ENCODE assay signal across 26 mouse cellular contexts in the genomic region with DNA sequence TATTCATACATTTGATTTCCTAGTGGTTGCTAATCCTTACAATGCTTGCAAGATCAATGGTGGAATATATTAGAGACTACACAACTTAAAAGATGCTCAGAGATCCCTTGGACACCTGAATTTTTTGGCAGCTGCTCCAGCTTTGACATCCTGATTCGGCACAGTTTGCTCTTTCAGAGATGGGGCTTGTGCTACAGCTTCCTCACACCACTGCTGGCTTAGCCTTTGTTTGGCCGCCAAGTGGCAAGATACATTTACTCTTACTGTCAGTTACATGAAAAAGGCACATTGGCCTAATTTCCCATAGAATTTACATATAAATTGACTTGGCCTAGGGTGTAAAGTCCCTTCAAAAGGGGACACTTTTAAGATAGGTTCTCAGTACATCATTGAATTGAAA. TPM values are rescaled to one million over a fixed set of nuclear protein-coding genes. Genes with fewer than 3 reads are reported as not detected.
DNase-seq lines count a peak whose midpoint lies in the region; ATAC-seq lines count a peak whose summit lies in the region.
"Had no signal": no experiment of that assay in that cellular context is flagged by ENCODE, and none has a peak within 500 bp of the region (broad histone marks: within the 10 kb centered on the region; RNA-seq: fewer than 3 reads in every experiment).

No protein-coding gene starts in this region.

- no peaks in the 10 kb centered on the region for H3K27me3 ChIP-seq in hindbrain, embryonic 14.5 days (ENCODE audit: control insufficient read depth, insufficient read depth, low read length)
- H3K27me3 ChIP-seq in hindbrain, embryonic 12.5 days: no peaks in the 10 kb centered on the region
- no peaks in the 10 kb centered on the region for H3K27me3 ChIP-seq in midbrain, embryonic 13.5 days
- H3K27me3 ChIP-seq in midbrain, embryonic 10.5 days (ENCODE audit: low read depth, poor library complexity, severe bottlenecking): no peaks in the 10 kb centered on the region
- H3K27me3 ChIP-seq in neural tube, embryonic 15.5 days (replicated peaks): no peaks in the 10 kb centered on the region
- H3K27me3 ChIP-seq: embryonic facial prominence, embryonic 13.5 days; intestine, embryonic 15.5 days; limb, embryonic 12.5 days had no signal

- no peaks in the 10 kb centered on the region; the same call in 1 of the 2 replicates for H3K36me3 ChIP-seq in hindbrain, embryonic 14.5 days (replicated peaks; ENCODE audit: control insufficient read depth, insufficient read depth)
- no peaks in the 10 kb centered on the region for H3K36me3 ChIP-seq in hindbrain, embryonic 12.5 days
- H3K36me3 ChIP-seq in midbrain, embryonic 13.5 days: no peaks in the 10 kb centered on the region
- H3K36me3 ChIP-seq in midbrain, embryonic 10.5 days: no peaks in the 10 kb centered on the region
- H3K36me3 ChIP-seq in neural tube, embryonic 15.5 days: no peaks in the 10 kb centered on the region
- H3K36me3 ChIP-seq: embryonic facial prominence, embryonic 13.5 days; heart, embryonic 10.5 days; intestine, embryonic 15.5 days; limb, embryonic 12.5 days had no signal

- WGBS in hindbrain, embryonic 14.5 days: 31% methylated on average over 2 of the region's 2 CpGs
- WGBS in hindbrain, embryonic 12.5 days: 42% methylated on average over 2 of the region's 2 CpGs
- WGBS in midbrain, embryonic 13.5 days: 43% methylated on average over 2 of the region's 2 CpGs
- 62% methylated on average over 2 of the region's 2 CpGs for WGBS in midbrain, embryonic 10.5 days
- WGBS in neural tube, embryonic 15.5 days: 31% methylated on average over 2 of the region's 2 CpGs

- no peak overlapping the region for H3K4me2 ChIP-seq in hindbrain, embryonic 14.5 days (replicated peaks)
- H3K4me2 ChIP-seq in hindbrain, embryonic 12.5 days (replicated peaks): no peak overlapping the region
- H3K4me2 ChIP-seq in midbrain, embryonic 13.5 days (replicated peaks): no peak overlapping the region
- H3K4me2 ChIP-seq in neural tube, embryonic 15.5 days: no peak overlapping the region
- H3K4me2 ChIP-seq: embryonic facial prominence, embryonic 13.5 days; intestine, embryonic 15.5 days; limb, embryonic 12.5 days; liver, embryonic 11.5 days had no signal

- H3K27ac ChIP-seq in hindbrain, embryonic 14.5 days: no peak overlapping the region
- H3K27ac ChIP-seq in hindbrain, embryonic 12.5 days: no peak overlapping the region
- H3K27ac ChIP-seq in midbrain, embryonic 13.5 days: peak overlapping the region; percentile 7; the same call in 1 of the 2 replicates
- H3K27ac ChIP-seq in midbrain, embryonic 10.5 days (replicated peaks): no peak overlapping the region
- peak overlapping the region; percentile 3; the same call in 1 of the 2 replicates for H3K27ac ChIP-seq in neural tube, embryonic 15.5 days (replicated peaks)
- H3K27ac ChIP-seq: embryonic facial prominence, embryonic 13.5 days; heart, embryonic 10.5 days; intestine, embryonic 15.5 days; limb, embryonic 12.5 days; macrophage had no signal

- H3K4me1 ChIP-seq in hindbrain, embryonic 14.5 days (replicated peaks; ENCODE audit: control insufficient read depth, insufficient read depth, low read length): peaks cover 4% of the 10 kb centered on the region; the same call in 1 of the 2 replicates
- no peaks in the 10 kb centered on the region for H3K4me1 ChIP-seq in hindbrain, embryonic 12.5 days
- H3K4me1 ChIP-seq in midbrain, embryonic 13.5 days (replicated peaks): peaks cover 29% of the 10 kb centered on the region
- peaks cover 23% of the 10 kb centered on the region for H3K4me1 ChIP-seq in midbrain, embryonic 10.5 days
- H3K4me1 ChIP-seq in neural tube, embryonic 15.5 days: no peaks in the 10 kb centered on the region
- H3K4me1 ChIP-seq: embryonic facial prominence, embryonic 13.5 days; heart, embryonic 10.5 days; intestine, embryonic 15.5 days; limb, embryonic 12.5 days had no signal

- ATAC-seq in hindbrain, embryonic 14.5 days (ENCODE audit: low FRiP score): peak; percentile 43; the same call in 1 of the 2 replicates
- no peak for ATAC-seq in hindbrain, embryonic 12.5 days (ENCODE audit: low FRiP score)
- no peak for ATAC-seq in midbrain, embryonic 13.5 days
- ATAC-seq in neural tube, embryonic 15.5 days (ENCODE audit: low FRiP score): peak; percentile 39; the same call in 1 of the 2 replicates
- ATAC-seq: forebrain, embryonic 16.5 days; intestine, embryonic 15.5 days; liver, postnatal 0 days; lung, postnatal 0 days had no signal

- no peak overlapping the region for H3K9ac ChIP-seq in hindbrain, embryonic 14.5 days
- H3K9ac ChIP-seq in hindbrain, embryonic 12.5 days: no peak overlapping the region
- no peak overlapping the region for H3K9ac ChIP-seq in midbrain, embryonic 13.5 days (replicated peaks)
- no peak overlapping the region for H3K9ac ChIP-seq in neural tube, embryonic 15.5 days (replicated peaks)
- H3K9ac ChIP-seq: embryonic facial prominence, embryonic 13.5 days; intestine, embryonic 15.5 days; limb, embryonic 12.5 days; liver, postnatal 0 days had no signal

- H3K4me3 ChIP-seq in hindbrain, embryonic 14.5 days (replicated peaks; ENCODE audit: low read length): no peak overlapping the region
- H3K4me3 ChIP-seq in hindbrain, embryonic 12.5 days: no peak overlapping the region
- H3K4me3 ChIP-seq in midbrain, embryonic 13.5 days (replicated peaks): no peak overlapping the region
- H3K4me3 ChIP-seq in midbrain, embryonic 10.5 days: no peak overlapping the region
- no peak overlapping the region for H3K4me3 ChIP-seq in neural tube, embryonic 15.5 days (replicated peaks)
- H3K4me3 ChIP-seq: embryonic facial prominence, embryonic 13.5 days; erythroblast, embryonic 14.5 days; heart, embryonic 10.5 days; intestine, embryonic 15.5 days; limb, embryonic 12.5 days; myocyte had no signal

- peak; percentile 57 for DNase-seq in cerebellum, adult 9-10 months
- no peak for DNase-seq in cerebellum, adult 11 months
- DNase-seq in hindbrain, embryonic 14.5 days (ENCODE audit: low spot score): no peak
- DNase-seq in midbrain, embryonic 10.5 days (ENCODE audit: low spot score): no peak
- DNase-seq: adrenal gland, postnatal 25 days; embryo, embryonic 11 days; gastrocnemius, postnatal 10 days; heart, postnatal 4 days; kidney, adult 8-10 months; kidney, postnatal 10 days; liver, postnatal 0 days; thymus, adult 18-20 months; thymus, postnatal 36 days had no signal

- H3K9me3 ChIP-seq in hindbrain, embryonic 14.5 days (ENCODE audit: control insufficient read depth, low read length): no peaks in the 10 kb centered on the region
- H3K9me3 ChIP-seq in hindbrain, embryonic 12.5 days (replicated peaks): no peaks in the 10 kb centered on the region
- H3K9me3 ChIP-seq in midbrain, embryonic 13.5 days: no peaks in the 10 kb centered on the region
- no peaks in the 10 kb centered on the region for H3K9me3 ChIP-seq in midbrain, embryonic 10.5 days (replicated peaks)
- no peaks in the 10 kb centered on the region for H3K9me3 ChIP-seq in neural tube, embryonic 15.5 days (replicated peaks)
- H3K9me3 ChIP-seq: embryonic facial prominence, embryonic 13.5 days; heart, embryonic 10.5 days; intestine, embryonic 15.5 days; limb, embryonic 12.5 days had no signal

RNA-seq across cellular contexts. Expression of a gene that starts 32.1 kb away (rescaled TPM):
- 552 and 648 TPM in 2 replicates for polyA plus RNA-seq in hindbrain, embryonic 14.5 days (2014; fragmentation: Nextera tagmentation; extraction: Ambion mirVana)
- polyA plus RNA-seq in hindbrain, embryonic 12.5 days (2016; fragmentation: Nextera tagmentation; extraction: Ambion mirVana): 144 and 157 TPM in 2 replicates
- polyA plus RNA-seq in midbrain, embryonic 13.5 days (2015; fragmentation: Nextera tagmentation; extraction: Ambion mirVana): 423 and 503 TPM in 2 replicates
- 46.6 and 93.3 TPM in 2 replicates for polyA plus RNA-seq in midbrain, embryonic 10.5 days (2016; fragmentation: Nextera tagmentation; extraction: Ambion mirVana)
- polyA plus RNA-seq in neural tube, embryonic 15.5 days (2015; fragmentation: Nextera tagmentation; extraction: Ambion mirVana): 411 and 481 TPM in 2 replicates
- polyA plus RNA-seq: erythroblast, embryonic 14.5 days; macrophage; myocyte had no signal

Comparison
In these comparisons a context has a peak if more than half of its experiments do, and no peak if none do; other contexts are left out.
1. ATAC-seq: peak in hindbrain, embryonic 14.5 days (single experiment) and neural tube, embryonic 15.5 days (single experiment); none in hindbrain, embryonic 12.5 days (single experiment) and midbrain, embryonic 13.5 days (single experiment).
2. H3K27ac ChIP-seq: peak in midbrain, embryonic 13.5 days (single experiment) and neural tube, embryonic 15.5 days (single experiment); none in hindbrain, embryonic 14.5 days (single experiment), hindbrain, embryonic 12.5 days (single experiment) and midbrain, embryonic 10.5 days (single experiment).